Mouse (Mus musculus) T-helper 1 cell (primary cell): ENCODE data around the gene Rarg.

Source experiments
- in situ Hi-C: fragments of 300-600 bp; cut with MboI, MseI; formaldehyde crosslinking; loops from one replicate; pipeline ENCODE4 v1.15.1; 2025; ENCODE audit warnings: high pct_unique_total_duplicates

Gene Rarg

GRCm38 (mm10) chr15:102208092-102208561 lies 49.2 kb downstream of the Rarg start:
- in situ Hi-C loops = no loop called here

GRCm38 (mm10) chr15:102207351-102207750 lies 50.0 kb downstream of the Rarg start:
- in situ Hi-C loops = no loop called here

- in situ Hi-C loops = no loop called here
Observed at GRCm38 (mm10) chr15:102205779-102206178, 51.5 kb downstream of the Rarg start.

GRCm38 (mm10) chr15:102204674-102205505 lies 52.4 kb downstream of the Rarg start, which contains the start of gene Csad:
TSS of gene Csad (minus strand) at chr15:102204724.
- in situ Hi-C loops = no loop called here

- in situ Hi-C loops = no loop called here
Observed at GRCm38 (mm10) chr15:102203835-102204381, 53.4 kb downstream of the Rarg start.

GRCm38 (mm10) chr15:102202971-102203834 lies 54.1 kb downstream of the Rarg start, which contains the start of gene Zfp740:
TSS of gene Zfp740 (plus strand) at chr15:102203249.
- in situ Hi-C loops = no loop called here

- in situ Hi-C loops = no loop called here
Observed at GRCm38 (mm10) chr15:102198841-102199240, 58.5 kb downstream of the Rarg start.

- in situ Hi-C loops = no loop called here
Observed at GRCm38 (mm10) chr15:102195373-102195772, 61.9 kb downstream of the Rarg start.

- in situ Hi-C loops = no loop called here
Observed at GRCm38 (mm10) chr15:102194439-102194838, 62.9 kb downstream of the Rarg start.

GRCm38 (mm10) chr15:102193652-102194051 lies 63.7 kb downstream of the Rarg start:
- in situ Hi-C loops = no loop called here

- in situ Hi-C loops = no loop called here
Observed at GRCm38 (mm10) chr15:102192820-102193386, 64.4 kb downstream of the Rarg start.

- in situ Hi-C loops = no loop called here
Observed at GRCm38 (mm10) chr15:102192271-102192812, 65.0 kb downstream of the Rarg start.

GRCm38 (mm10) chr15:102191699-102192098 lies 65.6 kb downstream of the Rarg start:
- in situ Hi-C loops = no loop called here

- in situ Hi-C loops = no loop called here
Observed at GRCm38 (mm10) chr15:102188883-102189282, 68.4 kb downstream of the Rarg start.

GRCm38 (mm10) chr15:102188096-102188495 lies 69.2 kb downstream of the Rarg start:
- in situ Hi-C loops = no loop called here

- in situ Hi-C loops = no loop called here
Observed at GRCm38 (mm10) chr15:102186239-102186638, 71.1 kb downstream of the Rarg start.
